Mouse (Mus musculus) heart, embryonic 14.5 days (tissue): Measurements from ENCODE around the gene Enpep. TPM values are rescaled to one million over a fixed set of nuclear protein-coding genes. Genes with fewer than 3 reads are reported as not detected.

ENCODE experiments used
- ATAC-seq: fragments of 200-750 bp; cut with Nextera tagmentation; 2 replicates; pipeline ENCODE4 v1.8.0; 2017; ENCODE audit warnings: low read depth, moderate TSS enrichment; ENCODE audit not compliant: insufficient number of reproducible peaks, insufficient read depth, low FRiP score
- H3K27ac ChIP-seq, 2 experiments: fragments of 200-500 bp in 1 of 2; fragments of 300-500 bp in 1 of 2; sonication (generic) in 1 of 2; replicated peaks in 1 of 2; 2 replicates each; pipeline ENCODE4 v1.5.1; 2012 to 2014; ENCODE audit warnings: low read depth in 2 of 2, low read length in 2 of 2, control low read depth in 1 of 2, mild to moderate bottlenecking in 1 of 2, mixed read lengths in 1 of 2; ENCODE audit not compliant: control insufficient read depth in 1 of 2, insufficient read depth in 1 of 2
- H3K27me3 ChIP-seq: fragments of 300-500 bp; sonication (generic); 2 replicates; pipeline ENCODE4 v1.6.1; 2014; ENCODE audit warnings: mild to moderate bottlenecking, low read length, control low read depth; ENCODE audit not compliant: control insufficient read depth, insufficient read depth
- H3K36me3 ChIP-seq: fragments of 300-500 bp; sonication (generic); 2 replicates; pipeline ENCODE4 v1.6.1; 2014; ENCODE audit warnings: mild to moderate bottlenecking, control low read depth, low read length, mixed read lengths; ENCODE audit not compliant: control insufficient read depth, insufficient read depth
- H3K4me1 ChIP-seq, 2 experiments: fragments of 200-500 bp in 1 of 2; fragments of 300-500 bp in 1 of 2; sonication (generic) in 1 of 2; 2 replicates each; pipeline ENCODE4 v1.6.1; 2012 to 2014; ENCODE audit warnings: low read length in 2 of 2, control low read depth in 1 of 2, mixed read lengths in 1 of 2; ENCODE audit not compliant: control insufficient read depth in 2 of 2, insufficient read depth in 2 of 2
- H3K4me2 ChIP-seq: fragments of 300-500 bp; sonication (generic); 2 replicates; pipeline ENCODE4 v1.6.1; 2014; ENCODE audit warnings: mild to moderate bottlenecking, low read length
- H3K4me3 ChIP-seq, 2 experiments: fragments of 200-500 bp in 1 of 2; fragments of 300-500 bp in 1 of 2; sonication (generic) in 1 of 2; 2 replicates each; pipeline ENCODE4 v1.5.1; 2012 to 2014; ENCODE audit warnings: low read length in 2 of 2, mild to moderate bottlenecking in 2 of 2, control low read depth in 1 of 2, low read depth in 1 of 2, moderate library complexity in 1 of 2; ENCODE audit not compliant: control insufficient read depth in 1 of 2, insufficient read depth in 1 of 2
- H3K9ac ChIP-seq: fragments of 300-500 bp; sonication (generic); 2 replicates; pipeline ENCODE4 v1.6.1; 2014; ENCODE audit warnings: mild to moderate bottlenecking, low read length
- H3K9me3 ChIP-seq: fragments of 300-500 bp; sonication (generic); 2 replicates; pipeline ENCODE4 v1.6.1; 2016; ENCODE audit warnings: low read length, control low read depth; ENCODE audit not compliant: control insufficient read depth
- WGBS: fragments of 180-500 bp; shearing (Covaris S2); extraction: QIAGEN DNeasy Blood & Tissue Kit; methylation state at CpG from one replicate; pipeline ENCODE4 v1.1.7; 2014; 5-methylcytosine and 5-hydroxymethylcytosine counted together
- polyA plus RNA-seq: library from polyadenylated mRNA; unstranded; fragments of >200 nt; fragmentation: Nextera tagmentation; extraction: Ambion mirVana; gene quantifications from 2 replicates; pipeline ENCODE4 v1.2.1, GENCODE M21; 2014

The Enpep gene
- polyA plus RNA-seq, 1 experiment from 2014 or later = 20.2 TPM

- H3K4me3 ChIP-seq = no peak overlapping the region
- H3K27ac ChIP-seq = no peak overlapping the region
- ATAC-seq = no peak
- no peaks in the 10 kb centered on the region for H3K36me3 ChIP-seq
- no peak overlapping the region for H3K4me2 ChIP-seq
- no peaks in the 10 kb centered on the region for H3K9me3 ChIP-seq
- no peaks in the 10 kb centered on the region for H3K4me1 ChIP-seq
- no peaks in the 10 kb centered on the region for H3K27me3 ChIP-seq
- 42% methylated on average over 13 of the region's 13 CpGs for WGBS
- no peak overlapping the region for H3K9ac ChIP-seq
Measured at GRCm38 (mm10) chr3:129238664-129239258, 93.8 kb downstream of the Enpep start.

DNA sequence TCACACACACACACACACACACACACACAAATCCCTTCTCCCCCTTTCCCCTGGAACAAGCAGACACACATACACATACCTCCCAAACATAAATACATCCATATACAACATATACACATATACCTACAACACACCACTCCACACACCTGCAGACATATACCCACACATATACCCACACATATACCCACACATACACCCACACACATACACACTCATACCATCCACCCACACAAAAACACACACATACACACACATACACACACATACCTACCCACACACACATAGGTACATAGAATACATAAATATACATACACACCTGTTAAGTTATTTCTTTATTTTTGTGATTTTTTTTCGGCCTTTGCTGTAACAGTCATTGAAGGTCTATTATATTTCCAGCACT, 94.5 kb downstream of the Enpep start:
- no peak overlapping the region for H3K4me3 ChIP-seq
- 72% methylated on average over 1 of the region's 1 CpGs for WGBS
- no peak overlapping the region for H3K27ac ChIP-seq
- H3K4me1 ChIP-seq = no peaks in the 10 kb centered on the region
- no peak overlapping the region for H3K4me2 ChIP-seq
- no peak for ATAC-seq
- H3K27me3 ChIP-seq = no peaks in the 10 kb centered on the region
- no peaks in the 10 kb centered on the region for H3K9me3 ChIP-seq
- no peaks in the 10 kb centered on the region for H3K36me3 ChIP-seq
- no peak overlapping the region for H3K9ac ChIP-seq

- H3K9me3 ChIP-seq = no peaks in the 10 kb centered on the region
- 11% methylated on average over 5 of the region's 5 CpGs for whole genome bisulfite sequencing
- no peak for ATAC-seq
- no peak overlapping the region for H3K9ac ChIP-seq
- H3K36me3 ChIP-seq = no peaks in the 10 kb centered on the region
- peaks cover 44% of the 10 kb centered on the region for H3K27me3 ChIP-seq
- H3K4me1 ChIP-seq = peaks cover 0 to 4% of the 10 kb centered on the region in 2 experiments; a peak in 1 of 4 replicates
- H3K4me2 ChIP-seq = peak overlapping the region; percentile 42
- no peak overlapping the region for H3K27ac ChIP-seq
- H3K4me3 ChIP-seq = no peak overlapping the region; a peak in 1 of 4 replicates
Measured at GRCm38 (mm10) chr3:129227331-129227730, 105.2 kb downstream of the Enpep start.

- Histone ChIP-seq H3K4me2 (peak overlapping the region; percentile 42), H3K27me3 (peaks cover 51% of the 10 kb centered on the region), H3K9me3 (no peaks in the 10 kb centered on the region), H3K27ac (no peak overlapping the region), H3K9ac (no peak overlapping the region), H3K36me3 (no peaks in the 10 kb centered on the region), H3K4me1 (peaks cover 0 to 4% of the 10 kb centered on the region in 2 experiments; a peak in 1 of 4 replicates), H3K4me3 (no peak overlapping the region; a peak in 1 of 4 replicates)
- 3% methylated on average over 6 of the region's 6 CpGs for WGBS
- ATAC-seq = no peak
Measured at GRCm38 (mm10) chr3:129226681-129227080, 105.8 kb downstream of the Enpep start.

- peak overlapping the region; percentile 29 to 31; a peak in 2 of 4 replicates for H3K4me3 ChIP-seq
- peak overlapping the region; percentile 58 for H3K4me2 ChIP-seq
- 8% methylated on average over 13 of the region's 13 CpGs for WGBS
- no peaks in the 10 kb centered on the region for H3K36me3 ChIP-seq
- peaks cover 60% of the 10 kb centered on the region for H3K27me3 ChIP-seq
- ATAC-seq = no peak
- H3K27ac ChIP-seq = no peak overlapping the region
- no peak overlapping the region for H3K9ac ChIP-seq
- peaks cover 0 to 4% of the 10 kb centered on the region in 2 experiments; a peak in 1 of 4 replicates for H3K4me1 ChIP-seq
- no peaks in the 10 kb centered on the region for H3K9me3 ChIP-seq
Measured at GRCm38 (mm10) chr3:129225577-129226289, 106.8 kb downstream of the Enpep start.

GRCm38 (mm10) chr3:129224806-129225576, 107.5 kb downstream of the Enpep start:
- under 1% methylated on average over 40 of the region's 40 CpGs for WGBS
- Histone ChIP-seq H3K9me3 (no peaks in the 10 kb centered on the region), H3K4me3 (peak overlapping the region; percentile 29 to 31), H3K36me3 (no peaks in the 10 kb centered on the region), H3K4me1 (peaks cover 0 to 4% of the 10 kb centered on the region in 2 experiments; a peak in 1 of 4 replicates), H3K27me3 (peaks cover 63% of the 10 kb centered on the region), H3K9ac (peak overlapping the region; percentile 57), H3K27ac (no peak overlapping the region), H3K4me2 (peak overlapping the region; percentile 58)
- ATAC-seq = no peak

DNA sequence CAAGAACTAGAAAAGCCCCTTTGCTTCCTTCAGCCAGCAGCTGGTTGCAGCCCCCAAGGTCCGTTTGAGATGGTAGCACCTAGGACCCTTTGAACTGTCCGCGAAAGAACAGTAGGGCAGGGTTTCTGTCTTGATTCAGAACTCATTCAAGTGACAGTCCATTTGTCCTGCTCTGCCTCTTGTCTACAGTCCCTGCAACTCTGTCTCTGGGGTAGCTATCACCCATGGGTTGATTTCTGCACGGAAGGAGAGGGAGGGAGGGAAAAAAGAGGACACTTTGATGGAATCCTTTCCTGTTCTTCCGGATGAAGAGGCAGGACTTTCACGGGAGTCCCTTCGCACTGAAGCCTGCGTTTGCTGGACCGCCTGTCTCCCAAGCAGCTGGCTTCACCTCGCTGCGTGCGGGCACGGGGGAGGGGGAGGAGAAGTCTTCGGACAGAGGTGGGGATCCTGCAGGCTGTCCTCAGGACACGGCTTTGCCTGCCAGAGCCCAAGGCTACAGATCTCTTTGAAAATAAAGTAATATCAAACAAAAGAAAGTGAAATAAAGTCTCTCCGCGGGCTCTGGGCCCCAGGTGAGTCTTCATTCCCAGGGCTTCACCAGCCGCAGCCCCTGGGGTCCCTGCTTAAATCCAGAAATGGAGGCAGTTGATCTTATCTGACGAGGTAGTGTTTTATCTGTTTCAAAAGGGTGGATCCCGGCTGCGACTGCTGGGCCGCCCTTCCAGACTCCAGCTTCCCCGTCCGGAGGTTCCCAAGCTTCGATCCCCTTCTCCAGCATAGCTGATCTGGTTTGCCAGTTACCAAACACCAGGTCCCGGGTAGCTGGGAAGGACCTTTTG, 108.3 kb downstream of the Enpep start:
- no peak for ATAC-seq
- peak overlapping the region; percentile 57 for H3K9ac ChIP-seq
- H3K4me1 ChIP-seq = peaks cover 0 to 4% of the 10 kb centered on the region in 2 experiments; a peak in 1 of 4 replicates
- H3K36me3 ChIP-seq = no peaks in the 10 kb centered on the region
- no peaks in the 10 kb centered on the region for H3K9me3 ChIP-seq
- WGBS = 1% methylated on average over 25 of the region's 26 CpGs
- H3K4me2 ChIP-seq = peak overlapping the region; percentile 58
- H3K27me3 ChIP-seq = peaks cover 71% of the 10 kb centered on the region
- H3K27ac ChIP-seq = no peak overlapping the region; a peak in 1 of 4 replicates
- peak overlapping the region; percentile 29 to 31 for H3K4me3 ChIP-seq
